Mouse (Mus musculus) midbrain, postnatal 0 days (tissue): ENCODE data around the gene Xrn2. TPM values are rescaled to one million over a fixed set of nuclear protein-coding genes. Genes with fewer than 3 reads are reported as not detected.

Experiments used
- ATAC-seq: fragments of 200-750 bp; cut with Nextera tagmentation; 2 replicates; pipeline ENCODE4 v1.8.0; 2017; ENCODE audit warnings: moderate number of reproducible peaks, mild to moderate bottlenecking, moderate TSS enrichment, moderate library complexity; ENCODE audit not compliant: low FRiP score
- DNase-seq: peaks from one replicate; pipeline ENCODE4 v3.0.0-alpha.2; 2015; ENCODE audit warnings: low spot score
- H3K27ac ChIP-seq: fragments of 300-500 bp; sonication (generic); 2 replicates; pipeline ENCODE4 v1.5.1; 2014; ENCODE audit warnings: low read depth, mild to moderate bottlenecking, low read length, mixed read lengths
- H3K27me3 ChIP-seq: fragments of 300-500 bp; sonication (generic); 2 replicates; pipeline ENCODE4 v1.6.1; 2014; ENCODE audit warnings: low read length, control low read depth, mixed read lengths; ENCODE audit not compliant: insufficient read depth
- H3K36me3 ChIP-seq: fragments of 300-500 bp; sonication (generic); 2 replicates; pipeline ENCODE4 v1.6.1; 2014; ENCODE audit warnings: low read length, control low read depth, mixed read lengths; ENCODE audit not compliant: insufficient read depth
- H3K4me1 ChIP-seq: fragments of 300-500 bp; sonication (generic); 2 replicates; pipeline ENCODE4 v1.6.1; 2014; ENCODE audit warnings: mild to moderate bottlenecking, control low read depth, antibody characterized with exemption, low read length, mixed read lengths; ENCODE audit not compliant: insufficient read depth
- H3K4me2 ChIP-seq: fragments of 300-500 bp; sonication (generic); 2 replicates; pipeline ENCODE4 v1.6.1; 2014; ENCODE audit warnings: low read depth, mild to moderate bottlenecking, low read length, mixed read lengths; ENCODE audit not compliant: poor library complexity, severe bottlenecking
- H3K4me3 ChIP-seq: fragments of 300-500 bp; sonication (generic); 2 replicates; pipeline ENCODE4 v1.5.1; 2014; ENCODE audit warnings: low read depth, mild to moderate bottlenecking, low read length, moderate library complexity
- H3K9ac ChIP-seq: fragments of 300-500 bp; sonication (generic); replicated peaks from 2 replicates; pipeline ENCODE4 v1.6.1; 2014; ENCODE audit warnings: mild to moderate bottlenecking, low read length, moderate library complexity, mixed read lengths; ENCODE audit not compliant: poor library complexity, severe bottlenecking
- H3K9me3 ChIP-seq: fragments of 300-500 bp; sonication (generic); 2 replicates; pipeline ENCODE4 v1.6.1; 2016; ENCODE audit warnings: low read length, control low read depth
- CTCF ChIP-seq: IDR thresholded peaks from 2 replicates; pipeline ENCODE4 v1.5.1; 2016; ENCODE audit warnings: antibody characterized with exemption, mild to moderate bottlenecking
- WGBS: fragments of 180-500 bp; shearing (Covaris S2); extraction: QIAGEN DNeasy Blood & Tissue Kit; methylation state at CpG from one replicate; pipeline ENCODE4 v1.1.7; 2014; 5-methylcytosine and 5-hydroxymethylcytosine counted together
- polyA plus RNA-seq: library from polyadenylated mRNA; unstranded; fragments of >200 nt; fragmentation: Nextera tagmentation; extraction: Ambion mirVana; gene quantifications from 2 replicates; pipeline ENCODE4 v1.2.1, GENCODE M21; 2015
- total RNA-seq: library from RNA; depleted of rRNA; stranded (reverse); fragments of >200 nt; gene quantifications from 2 replicates; pipeline ENCODE4 v1.2.3, GENCODE M21; 2014; rRNA removed

Gene Xrn2
- total RNA-seq (55.6 and 63.2 TPM in 2 replicates), polyA plus RNA-seq (61.5 and 67.0 TPM in 2 replicates)

GRCm38 (mm10) chr2:147012623-147013184 is at the start of gene Xrn2:
Gene Xrn2, plus strand, starts transcription at chr2:147012996.
- ATAC-seq (peak; percentile 98), DNase-seq (peak; percentile 97)
- H3K4me1 ChIP-seq = peaks cover 8% of the 10 kb centered on the region; the same call in 1 of the 2 replicates
- TF ChIP-seq CTCF = no peak
- no peaks in the 10 kb centered on the region for H3K36me3 ChIP-seq
- H3K9ac ChIP-seq = peak within 1 kb of the TSS; percentile 93
- no peaks in the 10 kb centered on the region for H3K27me3 ChIP-seq
- H3K4me3 ChIP-seq = peak within 1 kb of the TSS; percentile 98
- under 1% methylated on average over 37 of the region's 37 CpGs for WGBS
- H3K27ac ChIP-seq = peak within 1 kb of the TSS; percentile 95
- no peaks in the 10 kb centered on the region for H3K9me3 ChIP-seq
- peak within 1 kb of the TSS; percentile 67 for H3K4me2 ChIP-seq

GRCm38 (mm10) chr2:146975024-146975423 is 37.8 kb upstream of the Xrn2 start:
- no peak for ATAC-seq
- Histone ChIP-seq H3K36me3 (no peaks in the 10 kb centered on the region), H3K4me2 (no peak overlapping the region), H3K9ac (no peak overlapping the region), H3K4me3 (no peak overlapping the region), H3K9me3 (no peaks in the 10 kb centered on the region), H3K27me3 (no peaks in the 10 kb centered on the region), H3K4me1 (no peaks in the 10 kb centered on the region), H3K27ac (no peak overlapping the region)
- 87% methylated on average over 3 of the region's 3 CpGs for WGBS
- no peak for DNase-seq
- TF ChIP-seq CTCF = no peak

- no peak for TF ChIP-seq CTCF
- no peak overlapping the region for H3K9ac ChIP-seq
- ATAC-seq = no peak
- H3K4me3 ChIP-seq = no peak overlapping the region
- 80% methylated on average over 3 of the region's 3 CpGs for WGBS
- no peak overlapping the region for H3K4me2 ChIP-seq
- H3K9me3 ChIP-seq = no peaks in the 10 kb centered on the region
- peak; percentile 5 for DNase-seq
- no peaks in the 10 kb centered on the region for H3K36me3 ChIP-seq
- H3K4me1 ChIP-seq = no peaks in the 10 kb centered on the region
- no peak overlapping the region for H3K27ac ChIP-seq
- no peaks in the 10 kb centered on the region for H3K27me3 ChIP-seq
Measured at GRCm38 (mm10) chr2:146975453-146976028, 37.3 kb upstream of the Xrn2 start.

- no peak for TF ChIP-seq CTCF
- H3K9me3 ChIP-seq = no peaks in the 10 kb centered on the region
- H3K4me3 ChIP-seq = no peak overlapping the region
- H3K27ac ChIP-seq = no peak overlapping the region
- H3K4me1 ChIP-seq = no peaks in the 10 kb centered on the region
- 89% methylated on average over 2 of the region's 2 CpGs for WGBS
- no peak overlapping the region for H3K9ac ChIP-seq
- H3K4me2 ChIP-seq = no peak overlapping the region
- DNase-seq (no peak), ATAC-seq (no peak)
- H3K27me3 ChIP-seq = no peaks in the 10 kb centered on the region
- no peaks in the 10 kb centered on the region for H3K36me3 ChIP-seq
Measured at GRCm38 (mm10) chr2:146982786-146983185, 30.0 kb upstream of the Xrn2 start.

DNA sequence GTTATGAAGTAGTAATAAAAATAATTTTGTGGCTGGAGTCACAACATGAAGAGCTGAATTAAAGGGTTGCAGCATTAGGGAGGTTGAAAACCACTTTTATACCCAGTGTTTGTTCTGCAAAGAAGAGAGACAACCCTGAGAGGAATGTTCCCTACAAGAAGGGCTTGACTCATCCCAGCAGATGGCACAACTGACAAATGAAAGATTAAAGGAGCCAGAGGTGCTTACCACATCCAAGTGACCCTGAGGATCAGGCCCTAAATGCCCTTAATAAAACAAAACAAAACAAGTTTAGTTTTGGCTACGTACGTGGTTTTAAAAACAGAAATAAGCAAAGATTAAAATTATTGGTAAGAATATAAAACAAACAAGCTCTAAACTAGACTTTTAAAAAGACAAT is 28.0 kb upstream of the Xrn2 start:
- H3K9ac ChIP-seq = no peak overlapping the region
- H3K27ac ChIP-seq = no peak overlapping the region
- no peak overlapping the region for H3K4me3 ChIP-seq
- TF ChIP-seq CTCF = no peak
- no peak overlapping the region for H3K4me2 ChIP-seq
- no peaks in the 10 kb centered on the region for H3K36me3 ChIP-seq
- ATAC-seq = no peak
- H3K4me1 ChIP-seq = no peaks in the 10 kb centered on the region
- WGBS = 95% methylated on average over 2 of the region's 2 CpGs
- DNase-seq = no peak
- H3K9me3 ChIP-seq = no peaks in the 10 kb centered on the region
- no peaks in the 10 kb centered on the region for H3K27me3 ChIP-seq

DNA sequence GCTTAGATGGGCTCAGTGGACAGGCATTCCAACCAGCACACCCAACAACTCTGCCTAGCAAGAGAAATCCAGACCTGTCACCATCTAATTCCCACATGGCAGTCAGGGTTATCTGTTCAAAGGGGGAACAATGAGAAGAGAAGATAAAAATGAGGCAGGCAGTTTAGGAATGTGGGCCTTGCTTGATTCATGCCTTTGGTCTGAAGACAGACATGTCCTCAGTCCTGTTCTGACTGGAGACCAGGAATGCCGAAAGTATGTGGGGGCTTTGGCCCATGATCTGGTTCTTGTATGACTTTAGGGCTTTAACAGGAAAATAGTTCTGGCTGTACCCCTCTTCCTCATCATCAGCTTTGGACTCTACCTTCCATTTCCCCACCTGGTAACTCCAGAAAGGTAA is 27.0 kb upstream of the Xrn2 start:
- H3K27ac ChIP-seq = no peak overlapping the region
- H3K4me3 ChIP-seq = no peak overlapping the region
- no peak for ATAC-seq
- DNase-seq = no peak
- no peaks in the 10 kb centered on the region for H3K27me3 ChIP-seq
- no peaks in the 10 kb centered on the region for H3K9me3 ChIP-seq
- no peaks in the 10 kb centered on the region for H3K36me3 ChIP-seq
- WGBS = 90% methylated on average over 1 of the region's 1 CpGs
- H3K4me2 ChIP-seq = no peak overlapping the region
- TF ChIP-seq CTCF = no peak
- H3K4me1 ChIP-seq = no peaks in the 10 kb centered on the region
- no peak overlapping the region for H3K9ac ChIP-seq
